Mouse (Mus musculus) brain, adult 2 months (tissue): ENCODE measurements around the gene Gnb1l.

Experiments
- DNase-seq: peaks from one replicate; pipeline ENCODE4 v3.0.0; 2011; ENCODE audit warnings: low read depth, low spot score

The Gnb1l gene

GRCm38 (mm10) chr16:18586076-18586905 is 87.8 kb downstream of the Gnb1l start:
- DNase-seq: no peak

GRCm38 (mm10) chr16:18586906-18587546 is 88.5 kb downstream of the Gnb1l start:
- DNase-seq: no peak

DNA sequence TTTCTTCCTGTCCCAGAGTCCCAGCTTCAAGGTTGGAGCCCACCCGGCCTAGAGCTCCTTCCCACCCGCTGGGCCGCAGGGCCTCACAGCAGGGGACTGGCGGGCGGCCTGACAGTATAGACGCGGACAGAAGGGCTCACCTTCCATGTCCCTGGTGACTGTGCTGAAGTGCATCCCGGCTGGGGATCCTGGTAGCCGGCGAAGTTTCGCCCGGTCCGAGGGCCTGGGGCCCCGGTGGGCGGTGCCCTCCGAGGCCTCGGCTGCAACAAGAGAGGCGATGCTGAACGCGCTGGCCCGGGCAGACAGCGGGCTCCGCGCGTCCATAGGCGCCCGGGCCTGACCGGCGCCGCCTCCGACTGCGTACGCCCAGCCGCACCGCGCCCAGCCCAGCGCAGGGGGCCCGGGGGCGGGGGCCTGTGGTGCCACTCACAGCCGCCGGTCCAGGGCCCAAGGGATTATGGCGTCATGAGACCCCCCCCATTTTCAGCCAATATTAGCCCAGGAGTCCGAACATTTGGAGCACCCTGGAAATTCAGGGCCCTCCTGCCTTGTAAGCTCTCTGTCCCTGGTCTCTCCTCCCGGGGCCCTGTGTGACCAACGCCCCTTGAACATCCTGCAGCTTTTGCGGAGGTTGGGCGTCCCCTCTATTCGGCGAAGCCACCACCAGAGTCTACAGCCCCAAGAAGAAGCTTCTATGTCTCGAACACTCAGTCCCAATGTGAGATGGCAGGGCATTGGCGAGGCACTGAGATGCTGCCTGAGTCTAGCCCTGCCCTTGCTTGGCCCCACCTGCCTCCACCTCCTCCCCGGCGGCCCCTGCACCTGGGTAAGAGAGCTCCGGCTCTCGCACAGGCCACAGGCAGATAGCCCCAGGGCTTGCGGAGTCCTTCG is 89.6 kb downstream of the Gnb1l start:
- no peak for DNase-seq

DNA sequence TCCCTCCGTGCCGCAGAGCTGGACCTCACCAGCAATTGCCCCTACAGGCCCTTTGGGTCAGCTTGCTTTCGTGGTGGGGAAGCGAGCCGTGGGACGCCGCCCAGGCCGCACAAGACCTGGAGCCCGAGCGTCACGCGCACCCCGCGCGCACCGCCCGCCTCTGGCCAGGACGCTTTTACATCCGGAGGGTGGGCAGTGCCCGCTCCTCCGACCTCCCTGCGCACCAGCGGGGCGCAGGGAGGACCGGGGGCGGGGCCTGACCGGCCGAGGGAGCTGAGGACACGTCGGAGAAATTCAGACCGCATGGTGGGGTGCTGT is 90.2 kb downstream of the Gnb1l start:
- DNase-seq: no peak

DNA sequence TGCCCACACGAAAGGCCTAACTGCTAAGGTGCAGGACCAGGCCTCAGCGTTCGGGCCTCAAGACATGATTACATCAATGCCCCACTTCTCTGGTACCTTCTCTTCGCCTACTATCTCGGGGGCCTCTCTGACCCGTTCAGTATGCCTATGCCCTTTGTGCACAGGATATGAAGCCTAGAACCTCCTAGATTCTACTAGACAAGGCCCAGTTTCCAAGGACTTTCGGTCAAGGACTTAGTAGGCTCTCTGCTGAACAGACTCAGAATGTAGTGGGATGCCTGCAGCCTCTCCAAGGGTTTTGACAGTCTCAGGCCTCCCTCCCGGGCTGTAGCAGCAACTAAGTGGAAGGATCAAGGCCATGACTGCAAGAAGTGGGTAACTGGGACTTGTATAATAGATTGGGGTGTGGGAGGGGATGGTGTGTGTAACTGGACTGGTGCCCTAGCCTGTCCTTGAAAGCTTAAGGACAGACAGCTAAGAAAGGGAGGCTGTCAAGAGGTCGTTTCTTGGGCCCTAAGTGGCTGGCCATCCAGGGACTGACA is 90.6 kb downstream of the Gnb1l start:
- DNase-seq: no peak

GRCm38 (mm10) chr16:18589804-18590790 is 91.6 kb downstream of the Gnb1l start, which contains the start of gene Tbx1:
Tbx1 (minus strand) TSS chr16:18590671.
- DNase-seq: peak; percentile 7

GRCm38 (mm10) chr16:18591047-18592018 is 92.8 kb downstream of the Gnb1l start:
- DNase-seq: no peak

DNA sequence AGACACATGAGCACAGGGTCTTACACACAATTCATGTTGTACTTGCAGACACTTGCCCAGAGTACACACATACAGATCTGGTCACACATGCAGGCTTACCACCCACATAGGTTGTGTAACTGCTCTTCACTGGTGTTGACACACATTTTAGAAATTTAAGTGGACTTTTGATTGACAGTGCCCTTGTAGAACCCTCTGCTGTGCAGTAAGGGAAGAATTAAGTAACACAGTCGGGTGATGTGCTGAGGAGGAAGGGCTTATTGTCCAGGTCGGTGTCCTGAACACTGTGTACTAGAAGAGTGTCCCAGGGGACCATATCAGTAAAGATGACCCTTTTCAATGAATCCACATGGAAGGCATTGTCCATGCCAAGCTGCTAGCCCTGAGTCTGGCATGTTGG is 95.4 kb downstream of the Gnb1l start:
- DNase-seq: no peak

DNA sequence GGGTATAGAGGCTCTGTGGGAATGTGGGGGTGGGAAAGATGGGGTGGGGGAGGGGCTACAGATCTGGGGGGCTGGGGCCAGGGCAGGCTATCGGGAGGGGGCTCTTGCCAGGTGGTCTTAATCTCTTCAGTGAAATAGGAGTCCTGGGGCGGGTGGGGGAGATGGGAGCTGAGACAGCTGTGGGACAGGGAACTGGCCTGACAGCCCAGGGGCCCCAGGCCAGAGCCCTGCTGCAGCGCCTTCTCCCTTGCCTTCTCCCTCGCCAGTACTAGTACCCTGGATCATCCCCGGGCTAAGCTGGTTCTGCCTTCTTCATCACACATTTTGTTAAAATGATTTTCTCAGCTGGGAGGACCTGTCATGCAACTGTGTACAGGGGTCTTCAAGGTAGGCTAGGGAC is 97.7 kb downstream of the Gnb1l start:
- no peak for DNase-seq

DNA sequence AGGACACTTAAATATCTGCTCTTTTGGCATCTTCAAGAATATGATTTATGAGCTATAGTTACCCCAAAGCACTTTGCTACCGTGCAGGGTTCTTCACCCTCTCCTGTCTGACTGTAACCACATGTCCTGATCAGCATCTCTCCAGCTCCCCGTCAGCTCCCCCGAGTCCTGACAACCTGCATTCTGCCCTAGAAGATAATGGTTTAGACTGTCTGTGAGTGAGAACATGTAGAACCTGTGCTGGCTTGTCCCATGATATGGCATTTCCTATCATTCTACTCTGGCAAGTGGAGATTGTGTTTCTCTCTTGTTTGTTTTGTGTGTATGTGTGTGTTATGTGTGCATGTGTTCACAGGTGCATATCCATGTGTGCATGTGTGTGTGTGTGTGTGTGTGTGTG is 99.5 kb downstream of the Gnb1l start:
- DNase-seq: no peak

DNA sequence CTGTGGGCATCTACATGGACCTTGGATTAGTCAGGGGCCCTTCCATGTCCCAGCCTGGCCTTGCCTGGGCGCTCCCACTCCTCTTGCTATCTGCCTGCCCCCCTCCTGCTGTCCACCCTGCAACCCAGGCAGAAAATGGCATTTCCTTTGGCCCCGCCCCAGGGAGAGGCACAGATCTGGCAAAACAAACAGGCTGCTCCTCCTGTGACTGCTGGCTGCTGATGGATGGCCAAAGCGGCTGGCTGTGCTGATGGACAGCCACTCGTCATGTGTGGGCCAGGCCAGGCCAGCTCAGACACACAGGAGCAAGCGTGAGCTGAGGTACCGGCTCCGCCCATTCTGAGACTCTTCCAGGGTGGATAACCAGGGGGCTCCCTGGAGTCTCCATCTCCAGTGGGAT is 102.9 kb downstream of the Gnb1l start:
- no peak for DNase-seq

GRCm38 (mm10) chr16:18604267-18604701 is 105.8 kb downstream of the Gnb1l start:
- no peak for DNase-seq

DNA sequence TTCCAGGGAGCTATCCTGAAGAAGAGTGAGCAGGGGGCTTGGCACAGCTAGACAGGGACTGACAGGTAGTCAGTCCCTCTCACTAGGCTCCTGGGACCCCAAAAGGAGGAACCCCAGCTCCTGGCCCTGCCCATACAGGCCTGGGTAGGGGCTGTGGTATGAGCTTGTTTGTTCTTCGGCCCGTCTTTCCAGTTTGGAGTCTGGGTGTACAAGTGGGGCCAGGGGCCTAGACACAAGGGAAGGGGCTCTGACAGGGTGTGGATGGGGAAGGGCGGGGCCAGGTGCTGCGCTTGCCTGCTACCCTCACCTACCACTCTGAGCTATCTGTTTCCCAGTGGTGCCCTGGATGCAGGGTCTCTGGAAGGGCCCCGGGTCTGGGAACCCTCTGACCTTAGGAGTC is 107.2 kb downstream of the Gnb1l start:
- DNase-seq: no peak

DNA sequence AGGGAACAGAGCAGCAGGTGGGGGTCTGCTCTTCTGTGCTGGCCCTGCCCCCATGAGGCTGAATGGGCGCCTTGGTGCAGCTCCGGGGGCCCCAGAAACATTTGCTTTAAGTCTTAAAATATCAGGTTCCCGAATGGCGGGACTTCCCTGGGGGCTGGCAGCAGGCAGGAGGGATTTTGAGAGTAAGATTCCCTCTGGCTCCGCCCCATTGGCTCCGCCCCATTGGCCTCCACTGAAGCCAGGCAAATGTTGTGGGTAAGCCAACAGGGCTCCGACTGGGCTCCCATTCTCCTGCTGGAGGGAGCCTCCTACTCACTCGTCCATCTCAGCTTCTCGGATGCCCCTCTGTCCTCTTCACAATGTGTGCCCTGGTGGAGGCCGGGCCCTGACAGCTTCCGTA is 109.7 kb downstream of the Gnb1l start:
- no peak for DNase-seq

DNA sequence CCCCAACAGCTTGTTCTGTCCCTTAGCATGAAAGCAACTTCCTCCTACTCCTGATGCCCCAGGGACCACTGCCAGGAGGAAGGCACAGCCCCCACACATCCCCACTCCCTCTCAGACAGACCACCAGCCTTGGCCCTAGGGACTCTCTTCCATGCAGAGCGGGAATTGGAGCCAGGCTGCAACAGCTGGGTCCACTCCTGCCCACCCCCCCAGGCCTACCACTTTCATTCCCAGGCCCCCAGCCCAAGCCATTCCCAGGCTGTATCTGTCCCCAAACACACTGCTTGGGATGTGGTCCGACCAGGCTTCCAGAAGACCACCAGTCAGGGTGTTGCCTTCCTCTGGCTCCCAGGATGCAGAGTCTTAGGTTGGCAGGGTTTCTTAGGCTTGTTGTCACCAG is 110.6 kb downstream of the Gnb1l start:
- no peak for DNase-seq

DNA sequence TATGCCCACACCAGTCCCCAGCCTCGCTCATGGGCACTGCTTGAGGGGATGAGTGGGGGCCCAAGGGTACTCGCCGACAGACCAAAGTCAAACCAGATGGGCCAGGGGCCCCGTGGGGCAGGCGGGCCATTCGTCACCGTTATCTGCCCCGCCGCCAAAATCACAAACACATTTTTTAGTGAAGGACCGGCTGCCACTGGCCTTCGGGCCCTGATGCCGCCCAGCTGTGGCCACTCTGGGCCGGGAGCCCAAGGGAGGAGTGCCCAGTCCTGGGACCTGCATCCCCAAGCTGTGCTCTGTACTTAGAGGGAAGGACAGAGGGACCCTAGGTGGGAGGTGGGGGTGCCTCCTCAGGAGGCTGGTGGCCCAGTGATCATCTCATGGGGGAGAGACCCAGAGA is 113.2 kb downstream of the Gnb1l start:
- DNase-seq: no peak

- DNase-seq: no peak
Observed at GRCm38 (mm10) chr16:18613301-18613700, 114.8 kb downstream of the Gnb1l start.
